Mouse (Mus musculus): ENCODE results near the gene Emx1. TPM values are rescaled to one million over a fixed set of nuclear protein-coding genes. Genes with fewer than 3 reads are reported as not detected.
"Not testable (repeated sequence)": the region's sequence is repeated elsewhere in the genome, so short reads cannot be mapped to it uniquely, and the experiment has no call there.

Gene Emx1
- polyA plus RNA-seq (2015; fragmentation: Nextera tagmentation; extraction: Ambion mirVana), result not detected in 2 replicates

- ATAC-seq (ENCODE audit: insufficient read depth, low FRiP score, low read depth), result peak; percentile 75
These were observed at the start of gene Emx1 for GRCm38 (mm10) chr6:85187340-85188211. Gene Emx1 (plus strand): TSS chr6:85187438.

GRCm38 (mm10) chr6:85139534-85139933 is 47.7 kb upstream of the Emx1 start:
- ATAC-seq (ENCODE audit: insufficient read depth, low FRiP score, low read depth), result no peak
- H3K4me2 ChIP-seq, result no peak overlapping the region
- no peak overlapping the region for H3K4me3 ChIP-seq (replicated peaks)
- no peaks in the 10 kb centered on the region for H3K9me3 ChIP-seq
- H3K27me3 ChIP-seq (replicated peaks), result no peaks in the 10 kb centered on the region
- no peaks in the 10 kb centered on the region for H3K36me3 ChIP-seq
- H3K9ac ChIP-seq, result no peak overlapping the region
- 90% methylated on average over 2 of the region's 2 CpGs for WGBS
- no peak overlapping the region for H3K27ac ChIP-seq
- H3K4me1 ChIP-seq, result no peaks in the 10 kb centered on the region

More at GRCm38 (mm10) chr6:85187340-85188211, at the start of gene Emx1:
- H3K27me3 ChIP-seq (replicated peaks), result peaks cover 73% of the 10 kb centered on the region
- WGBS, result under 1% methylated on average over 80 of the region's 81 CpGs
- no peaks in the 10 kb centered on the region for H3K36me3 ChIP-seq
- H3K9ac ChIP-seq, result no peak within 1 kb of the TSS
- no peaks in the 10 kb centered on the region for H3K9me3 ChIP-seq
- peak within 1 kb of the TSS; percentile 39 for H3K4me3 ChIP-seq (replicated peaks)
- H3K27ac ChIP-seq, result no peak within 1 kb of the TSS
- peak within 1 kb of the TSS; percentile 82 for H3K4me2 ChIP-seq
- H3K4me1 ChIP-seq, result peaks cover 37% of the 10 kb centered on the region

- WGBS, result 12% methylated on average over 7 of the region's 7 CpGs
These were observed 46.2 kb upstream of the Emx1 start for GRCm38 (mm10) chr6:85141013-85141412.

GRCm38 (mm10) chr6:85144466-85144865 is 42.8 kb upstream of the Emx1 start:
- no peak overlapping the region for H3K4me3 ChIP-seq (replicated peaks)
- no peak overlapping the region for H3K9ac ChIP-seq
- 67% methylated on average over 3 of the region's 3 CpGs for WGBS
- H3K36me3 ChIP-seq, result no peaks in the 10 kb centered on the region
- no peaks in the 10 kb centered on the region for H3K4me1 ChIP-seq
- H3K9me3 ChIP-seq, result no peaks in the 10 kb centered on the region
- no peak overlapping the region for H3K27ac ChIP-seq
- no peak for ATAC-seq (ENCODE audit: insufficient read depth, low FRiP score, low read depth)
- H3K4me2 ChIP-seq, result no peak overlapping the region
- H3K27me3 ChIP-seq (replicated peaks), result no peaks in the 10 kb centered on the region

More at GRCm38 (mm10) chr6:85141013-85141412, 46.2 kb upstream of the Emx1 start:
- not testable (repeated sequence) for H3K27me3 ChIP-seq (replicated peaks); ATAC-seq (ENCODE audit: insufficient read depth, low FRiP score, low read depth); H3K36me3 ChIP-seq; H3K4me2 ChIP-seq; H3K27ac ChIP-seq; H3K9me3 ChIP-seq; H3K4me3 ChIP-seq (replicated peaks); H3K4me1 ChIP-seq; H3K9ac ChIP-seq

GRCm38 (mm10) chr6:85147636-85148035 is 39.6 kb upstream of the Emx1 start:
- WGBS, result 52% methylated on average over 3 of the region's 3 CpGs
- ATAC-seq (ENCODE audit: insufficient read depth, low FRiP score, low read depth), result no peak

GRCm38 (mm10) chr6:85150386-85150785 is 36.9 kb upstream of the Emx1 start:
- WGBS, result 70% methylated on average over 3 of the region's 3 CpGs
- H3K4me3 ChIP-seq (replicated peaks), result no peak overlapping the region
- peaks cover 9% of the 10 kb centered on the region for H3K4me1 ChIP-seq
- H3K9ac ChIP-seq, result no peak overlapping the region
- no peak overlapping the region for H3K4me2 ChIP-seq
- H3K27ac ChIP-seq, result no peak overlapping the region
- H3K27me3 ChIP-seq (replicated peaks), result no peaks in the 10 kb centered on the region
- no peaks in the 10 kb centered on the region for H3K36me3 ChIP-seq
- ATAC-seq (ENCODE audit: insufficient read depth, low FRiP score, low read depth), result no peak
- H3K9me3 ChIP-seq, result no peaks in the 10 kb centered on the region

More at GRCm38 (mm10) chr6:85147636-85148035, 39.6 kb upstream of the Emx1 start:
- Histone ChIP-seq H3K9me3 (no peaks in the 10 kb centered on the region), H3K4me3 (replicated peaks) (no peak overlapping the region), H3K4me1 (no peaks in the 10 kb centered on the region), H3K27ac (no peak overlapping the region), H3K27me3 (replicated peaks) (no peaks in the 10 kb centered on the region), H3K4me2 (no peak overlapping the region), H3K36me3 (no peaks in the 10 kb centered on the region), H3K9ac (no peak overlapping the region)

- no peak overlapping the region for H3K4me3 ChIP-seq (replicated peaks)
- H3K27me3 ChIP-seq (replicated peaks), result no peaks in the 10 kb centered on the region
- WGBS, result 9% methylated on average over 9 of the region's 9 CpGs
- peaks cover 9% of the 10 kb centered on the region for H3K4me1 ChIP-seq
- H3K36me3 ChIP-seq, result no peaks in the 10 kb centered on the region
- peak; percentile 61 for ATAC-seq (ENCODE audit: insufficient read depth, low FRiP score, low read depth)
- no peak overlapping the region for H3K27ac ChIP-seq
- H3K9me3 ChIP-seq, result no peaks in the 10 kb centered on the region
- H3K4me2 ChIP-seq, result no peak overlapping the region
- H3K9ac ChIP-seq, result no peak overlapping the region
These were observed 33.2 kb upstream of the Emx1 start for GRCm38 (mm10) chr6:85153970-85154540.

- no peaks in the 10 kb centered on the region for H3K36me3 ChIP-seq
- no peaks in the 10 kb centered on the region for H3K9me3 ChIP-seq
- peaks cover 9% of the 10 kb centered on the region for H3K4me1 ChIP-seq
- H3K9ac ChIP-seq, result peak overlapping the region; percentile 49; the same call in 1 of the 2 replicates
- H3K4me2 ChIP-seq, result peak overlapping the region; percentile 83
- 0 out of 2 replicates have a peak, but pooled peaks have one; percentile 29 for ATAC-seq (ENCODE audit: insufficient read depth, low FRiP score, low read depth)
- 1% methylated on average over 34 of the region's 34 CpGs for WGBS
- H3K4me3 ChIP-seq (replicated peaks), result peak overlapping the region; percentile 48
- peak overlapping the region; percentile 26; the same call in 1 of the 2 replicates for H3K27ac ChIP-seq
- H3K27me3 ChIP-seq (replicated peaks), result no peaks in the 10 kb centered on the region
These were observed 32.2 kb upstream of the Emx1 start for GRCm38 (mm10) chr6:85154861-85155528.

- H3K27me3 ChIP-seq (replicated peaks); H3K9ac ChIP-seq; H3K4me2 ChIP-seq; H3K4me1 ChIP-seq; H3K36me3 ChIP-seq; H3K9me3 ChIP-seq; H3K27ac ChIP-seq; H3K4me3 ChIP-seq (replicated peaks); ATAC-seq (ENCODE audit: insufficient read depth, low FRiP score, low read depth): not testable (repeated sequence)
- 77% methylated on average over 2 of the region's 2 CpGs for WGBS
These were observed 30.7 kb upstream of the Emx1 start for GRCm38 (mm10) chr6:85156551-85156950.

- H3K4me2 ChIP-seq; H3K27ac ChIP-seq; H3K27me3 ChIP-seq (replicated peaks); H3K36me3 ChIP-seq; H3K4me3 ChIP-seq (replicated peaks); H3K9me3 ChIP-seq; ATAC-seq (ENCODE audit: insufficient read depth, low FRiP score, low read depth); H3K9ac ChIP-seq; H3K4me1 ChIP-seq: not testable (repeated sequence)
- WGBS, result 70% methylated on average over 4 of the region's 4 CpGs
These were observed 29.0 kb upstream of the Emx1 start for GRCm38 (mm10) chr6:85158040-85158804.

GRCm38 (mm10) chr6:85159092-85159760 is 28.0 kb upstream of the Emx1 start:
- H3K9me3 ChIP-seq; H3K4me3 ChIP-seq (replicated peaks); H3K27ac ChIP-seq; H3K36me3 ChIP-seq; H3K27me3 ChIP-seq (replicated peaks); H3K4me2 ChIP-seq; H3K4me1 ChIP-seq; H3K9ac ChIP-seq: not testable (repeated sequence)
- ATAC-seq (ENCODE audit: insufficient read depth, low FRiP score, low read depth), result 0 out of 2 replicates have a peak, but pooled peaks have one; percentile 3
- 22% methylated on average over 6 of the region's 6 CpGs for WGBS
